ENCODE assay signal across 18 mouse cellular contexts in the genomic region with DNA sequence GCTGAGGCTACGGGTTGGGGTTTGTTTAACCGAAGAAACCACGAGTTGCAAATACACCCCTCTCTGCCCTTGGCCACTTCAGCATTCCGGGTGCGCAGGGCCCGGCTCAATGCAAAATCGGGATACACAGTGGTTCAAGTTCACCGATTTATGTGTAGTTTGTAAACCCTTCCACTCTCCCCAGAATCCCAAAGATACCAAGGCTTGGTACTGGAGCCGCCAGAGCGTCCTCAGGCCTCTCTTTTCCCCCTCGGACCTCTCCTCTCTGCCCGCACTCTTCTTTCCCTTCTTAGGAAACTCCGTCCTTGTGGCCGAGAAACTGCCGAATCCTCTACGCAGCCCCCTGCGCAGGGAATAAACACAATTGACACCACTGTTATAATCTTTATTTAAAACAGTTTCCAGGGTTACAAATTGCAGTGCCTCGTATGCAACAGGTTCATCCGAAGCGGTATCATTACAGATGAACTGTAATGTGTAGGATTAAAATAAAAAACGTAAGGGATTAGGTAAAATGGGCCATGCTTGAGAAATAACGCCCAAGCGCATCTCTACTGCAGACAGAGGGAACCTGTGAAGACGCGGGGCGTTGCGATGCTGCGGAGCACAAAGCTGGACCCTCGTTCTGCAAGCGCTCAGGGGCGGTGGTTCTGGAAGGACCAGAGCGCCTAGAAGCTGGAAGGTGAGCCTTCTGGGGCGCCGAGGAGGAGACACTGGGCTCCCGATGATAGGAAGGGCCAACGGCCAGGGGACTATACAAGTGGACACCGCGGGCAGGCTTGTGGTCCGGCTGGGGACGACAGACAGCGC. TPM values are rescaled to one million over a fixed set of nuclear protein-coding genes. Genes with fewer than 3 reads are reported as not detected.
A peak's percentile ranks its signal among the peaks of the same experiment; 100 is the strongest.
DNase-seq lines count a peak whose midpoint lies in the region; ATAC-seq and TF ChIP-seq lines count a peak whose summit lies in the region.
"Had no signal": no experiment of that assay in that cellular context is flagged by ENCODE, and none has a peak within 500 bp of the region (broad histone marks: within the 10 kb centered on the region; RNA-seq: fewer than 3 reads in every experiment).

No protein-coding gene starts in this region.

- 0 out of 2 replicates have a peak overlapping the region, but pooled peaks have one; percentile 4 for H3K4me2 ChIP-seq in embryonic facial prominence, embryonic 11.5 days (ENCODE audit: low read depth, low read length)
- peak overlapping the region; percentile 28 for H3K4me2 ChIP-seq in forebrain, postnatal 0 days (ENCODE audit: low read depth)
- H3K4me2 ChIP-seq in midbrain, postnatal 0 days (ENCODE audit: low read depth, low read length, poor library complexity, severe bottlenecking), result no peak overlapping the region

- H3K9ac ChIP-seq in embryonic facial prominence, embryonic 11.5 days (replicated peaks; ENCODE audit: low read length), result no peak overlapping the region; the same call in 1 of the 2 replicates
- H3K9ac ChIP-seq in forebrain, postnatal 0 days, result no peak overlapping the region
- no peak overlapping the region for H3K9ac ChIP-seq in midbrain, postnatal 0 days (replicated peaks; ENCODE audit: low read length, poor library complexity, severe bottlenecking)
- H3K9ac ChIP-seq: liver, postnatal 0 days had no signal

- WGBS in embryonic facial prominence, embryonic 11.5 days, result under 1% methylated on average over 41 of the region's 41 CpGs
- 8% methylated on average over 41 of the region's 41 CpGs for WGBS in forebrain, postnatal 0 days
- WGBS in midbrain, postnatal 0 days, result 2% methylated on average over 41 of the region's 41 CpGs

- H3K4me3 ChIP-seq in embryonic facial prominence, embryonic 11.5 days (ENCODE audit: low read depth, low read length), result no peak overlapping the region
- H3K4me3 ChIP-seq in forebrain, postnatal 0 days (ENCODE audit: low read depth, low read length), result no peak overlapping the region
- H3K4me3 ChIP-seq in midbrain, postnatal 0 days (ENCODE audit: low read depth, low read length), result no peak overlapping the region

- H3K4me1 ChIP-seq in embryonic facial prominence, embryonic 11.5 days (ENCODE audit: control insufficient read depth, insufficient read depth, low read length), result peaks cover 7% of the 10 kb centered on the region
- no peaks in the 10 kb centered on the region; the same call in 1 of the 2 replicates for H3K4me1 ChIP-seq in forebrain, postnatal 0 days (ENCODE audit: insufficient read depth)
- H3K4me1 ChIP-seq in midbrain, postnatal 0 days (ENCODE audit: insufficient read depth, low read length), result no peaks in the 10 kb centered on the region

- TF ChIP-seq CTCF in forebrain, postnatal 0 days (IDR thresholded peaks at IDR 0.05; ENCODE audit: low read depth), result no peak
- no peak for TF ChIP-seq CTCF in midbrain, postnatal 0 days (IDR thresholded peaks at IDR 0.05)

- no peaks in the 10 kb centered on the region for H3K9me3 ChIP-seq in embryonic facial prominence, embryonic 11.5 days (replicated peaks; ENCODE audit: control insufficient read depth, low read length)
- no peaks in the 10 kb centered on the region for H3K9me3 ChIP-seq in forebrain, postnatal 0 days (ENCODE audit: low read length)
- no peaks in the 10 kb centered on the region for H3K9me3 ChIP-seq in midbrain, postnatal 0 days (ENCODE audit: low read length)
- H3K9me3 ChIP-seq: heart, embryonic 10.5 days had no signal

- no peak overlapping the region for H3K27ac ChIP-seq in embryonic facial prominence, embryonic 11.5 days (replicated peaks; ENCODE audit: low read depth, low read length)
- H3K27ac ChIP-seq in forebrain, postnatal 0 days (ENCODE audit: low read depth, low read length), result no peak overlapping the region
- H3K27ac ChIP-seq in midbrain, postnatal 0 days (ENCODE audit: low read depth, low read length), result peak overlapping the region; percentile 12; the same call in 1 of the 2 replicates
- H3K27ac ChIP-seq: heart, embryonic 10.5 days; macrophage had no signal

- peak; percentile 45 for DNase-seq in ZHBTc4 (ENCODE audit: low read depth, low spot score)
- DNase-seq in embryonic facial prominence, embryonic 11.5 days (ENCODE audit: low spot score), result peak; percentile 35
- no peak for DNase-seq in forebrain, postnatal 0 days
- no peak for DNase-seq in midbrain, postnatal 0 days (ENCODE audit: low spot score)
- no peak for DNase-seq in urinary bladder, postnatal 14 days (ENCODE audit: low spot score)
- DNase-seq in gastrocnemius, adult 18-20 months (ENCODE audit: low spot score), result no peak
- DNase-seq in urinary bladder, adult 2 months (ENCODE audit: low spot score), result no peak
- DNase-seq: cerebellum, adult 11-12 months; gastrocnemius, postnatal 10 days; liver, postnatal 0 days had no signal

- no peak for ATAC-seq in embryonic facial prominence, embryonic 11.5 days (replicated peaks; ENCODE audit: insufficient number of reproducible peaks, low FRiP score, low TSS enrichment, low read depth)
- no peak for ATAC-seq in forebrain, postnatal 0 days
- ATAC-seq in midbrain, postnatal 0 days (ENCODE audit: low FRiP score), result no peak
- ATAC-seq: CD4-positive, CD25-positive, alpha-beta regulatory T cell, adult 4 months; intestine, embryonic 16.5 days; liver, postnatal 0 days had no signal

- H3K36me3 ChIP-seq in embryonic facial prominence, embryonic 11.5 days (replicated peaks; ENCODE audit: control insufficient read depth, insufficient read depth, low read depth, low read length), result no peaks in the 10 kb centered on the region
- H3K36me3 ChIP-seq in forebrain, postnatal 0 days (ENCODE audit: insufficient read depth), result no peaks in the 10 kb centered on the region
- H3K36me3 ChIP-seq in midbrain, postnatal 0 days (ENCODE audit: insufficient read depth, low read length), result no peaks in the 10 kb centered on the region
- H3K36me3 ChIP-seq: heart, embryonic 10.5 days had no signal

- H3K27me3 ChIP-seq in embryonic facial prominence, embryonic 11.5 days (ENCODE audit: control insufficient read depth, insufficient read depth, low read length), result peaks cover 65% of the 10 kb centered on the region
- peaks cover 69% of the 10 kb centered on the region for H3K27me3 ChIP-seq in forebrain, postnatal 0 days (ENCODE audit: insufficient read depth, low read length)
- H3K27me3 ChIP-seq in midbrain, postnatal 0 days (ENCODE audit: insufficient read depth, low read length), result peaks cover 82% of the 10 kb centered on the region

RNA-seq across cellular contexts. Expression of a gene that starts 5.6 kb away (rescaled TPM):
- polyA plus RNA-seq in embryonic facial prominence, embryonic 11.5 days (2014; fragmentation: Nextera tagmentation; extraction: Ambion mirVana), result 9.5 and 10.5 TPM in 2 replicates
- total RNA-seq in forebrain, postnatal 0 days (2014; rRNA removed), result 3.5 and 12.0 TPM in 2 replicates
- 9.5 and 16.6 TPM in 2 replicates for polyA plus RNA-seq in forebrain, postnatal 0 days (2015; fragmentation: Nextera tagmentation; extraction: Ambion mirVana)
- total RNA-seq in midbrain, postnatal 0 days (2014; rRNA removed), result 11.2 and 12.8 TPM in 2 replicates
- 23.3 and 28.0 TPM in 2 replicates for polyA plus RNA-seq in midbrain, postnatal 0 days (2015; fragmentation: Nextera tagmentation; extraction: Ambion mirVana)
- total RNA-seq in gastrocnemius, adult 18-20 months (2021), result not detected
- polyA plus RNA-seq in urinary bladder, adult 2 months (2012; rRNA removed), result not detected in 2 replicates
- total RNA-seq: common myeloid progenitor, adult 5-6 weeks; gastrocnemius, postnatal 10 days; heart, postnatal 25 days had no signal
- polyA plus RNA-seq: intestine, embryonic 16.5 days; large intestine, adult 2 months; liver, postnatal 0 days; macrophage; stomach, embryonic 16.5 days had no signal

Comparison
In these comparisons a context has a peak if more than half of its experiments do, and no peak if none do; other contexts are left out.
1. DNase-seq: peak in ZHBTc4 (single experiment) and embryonic facial prominence, embryonic 11.5 days (single experiment); none in forebrain, postnatal 0 days (single experiment), midbrain, postnatal 0 days (single experiment), urinary bladder, postnatal 14 days (single experiment), gastrocnemius, adult 18-20 months (single experiment) and urinary bladder, adult 2 months (single experiment).
2. RNA of a gene that starts 5.6 kb away (polyA plus RNA-seq): 23.3 to 28.0 TPM in midbrain, postnatal 0 days, 9.5 to 16.6 TPM in forebrain, postnatal 0 days and 9.5 to 10.5 TPM in embryonic facial prominence, embryonic 11.5 days; not detected in urinary bladder, adult 2 months; every median in the first group is over 10 times any median in the second.